ENCODE assay signal across 31 mouse cellular contexts in genomic region chr5:31963851-31964250, GRCm38 (mm10).
DNase-seq lines count a peak whose midpoint lies in the region; ATAC-seq and TF ChIP-seq lines count a peak whose summit lies in the region.
"Had no signal": no experiment of that assay in that cellular context is flagged by ENCODE, and none has a peak within 500 bp of the region (broad histone marks: within the 10 kb centered on the region; RNA-seq: fewer than 3 reads in every experiment).

No protein-coding gene starts in this region.

- no peak overlapping the region for H3K4me2 ChIP-seq in CH12.LX (ENCODE audit: insufficient read depth, low read depth, poor library complexity, severe bottlenecking)
- no peak overlapping the region for H3K4me2 ChIP-seq in stomach, postnatal 0 days (replicated peaks; ENCODE audit: low read depth)
- H3K4me2 ChIP-seq: embryonic facial prominence, embryonic 15.5 days; forebrain, embryonic 12.5 days; limb, embryonic 15.5 days; liver, embryonic 13.5 days; neural tube, embryonic 13.5 days; stomach, embryonic 15.5 days had no signal

- H3K27me3 ChIP-seq in CH12.LX (replicated peaks) = no peaks in the 10 kb centered on the region
- H3K27me3 ChIP-seq in thymus, adult 2 months (ENCODE audit: control insufficient read depth, insufficient read depth, low read length) = no peaks in the 10 kb centered on the region
- no peaks in the 10 kb centered on the region for H3K27me3 ChIP-seq in stomach, postnatal 0 days (ENCODE audit: control insufficient read depth, insufficient read depth, low read length)
- H3K27me3 ChIP-seq: embryonic facial prominence, embryonic 15.5 days; forebrain, embryonic 12.5 days; limb, embryonic 15.5 days; liver, embryonic 13.5 days; neural tube, embryonic 13.5 days; stomach, embryonic 15.5 days had no signal

- dilution Hi-C loops in CH12.LX (cut with MboI; ENCODE audit: extremely low pct_ligation_motif_present, extremely low pct_unique_long_range_greater_than_20kb, low sequenced_read_pairs) = no loop called here

- WGBS in thymus, adult 2 months = 9% methylated on average over 2 of the region's 2 CpGs
- WGBS in stomach, postnatal 0 days = 78% methylated on average over 2 of the region's 2 CpGs

- in situ Hi-C loops in CH12.LX (cut with MboI; ENCODE audit: low pct_ligation_motif_present, low pct_unique_long_range_greater_than_20kb, low sequenced_read_pairs) = no loop called here

- H3K9me3 ChIP-seq in CH12.LX (replicated peaks; ENCODE audit: low read length) = no peaks in the 10 kb centered on the region
- H3K9me3 ChIP-seq in stomach, postnatal 0 days (ENCODE audit: control insufficient read depth, low read length) = no peaks in the 10 kb centered on the region
- H3K9me3 ChIP-seq: embryonic facial prominence, embryonic 10.5 days; embryonic facial prominence, embryonic 15.5 days; forebrain, embryonic 12.5 days; hindbrain, embryonic 10.5 days; limb, embryonic 10.5 days; limb, embryonic 15.5 days; liver, embryonic 13.5 days; neural tube, embryonic 13.5 days; stomach, embryonic 15.5 days had no signal

- ATAC-seq in stomach, postnatal 0 days (ENCODE audit: low FRiP score, low TSS enrichment) = no peak
- ATAC-seq: forebrain, postnatal 0 days; hindbrain, postnatal 0 days; intestine, embryonic 16.5 days had no signal

- H3K4me3 ChIP-seq in CH12.LX (replicated peaks in 1 of 3; ENCODE audit: low read depth in 2 of 3, low read length in 2 of 3, poor library complexity in 1 of 3) = no peak overlapping the region
- H3K4me3 ChIP-seq in thymus, adult 2 months (ENCODE audit: control insufficient read depth, insufficient read depth, low read length) = no peak overlapping the region
- H3K4me3 ChIP-seq in stomach, postnatal 0 days (ENCODE audit: low read depth, low read length) = no peak overlapping the region
- H3K4me3 ChIP-seq: embryonic facial prominence, embryonic 10.5 days; embryonic facial prominence, embryonic 15.5 days; forebrain, embryonic 12.5 days; hindbrain, embryonic 10.5 days; limb, embryonic 10.5 days; limb, embryonic 15.5 days; liver, embryonic 13.5 days; neural tube, embryonic 13.5 days; stomach, embryonic 15.5 days had no signal

- no peak for TF ChIP-seq CTCF in CH12.LX (conservative IDR thresholded peaks at IDR 0.05 in 1 of 2, IDR thresholded peaks at IDR 0.05 in 1 of 2; ENCODE audit: low read depth in 2 of 2, low read length in 2 of 2)
- TF ChIP-seq CTCF in thymus, adult 2 months (IDR thresholded peaks at IDR 0.05; ENCODE audit: borderline replicate concordance, control insufficient read depth, extremely low read depth, insufficient read depth, low read length, poor library complexity) = no peak
- TF ChIP-seq CTCF in stomach, postnatal 0 days (IDR thresholded peaks at IDR 0.05; ENCODE audit: low read depth) = no peak

- TF ChIP-seq RAD21 in CH12.LX (IDR thresholded peaks at IDR 0.05; ENCODE audit: low read depth, low read length) = no peak; the same call in 1 of the 2 replicates

- no peak for TF ChIP-seq EP300 in CH12.LX (IDR thresholded peaks at IDR 0.05; ENCODE audit: low read length)
- no peak for TF ChIP-seq EP300 in stomach, postnatal 0 days (optimal IDR thresholded peaks at IDR 0.05)

- DNase-seq in CH12.LX (ENCODE audit: extremely low read depth) = peak; percentile 18
- peak; percentile 46 for DNase-seq in T-cell, adult 2 months (ENCODE audit: low spot score)
- peak; percentile 76 for DNase-seq in thymus, adult 2 months
- DNase-seq in thymus, postnatal 36 days = peak; percentile 63 to 82
- DNase-seq in ovary, postnatal 36 days (ENCODE audit: low spot score) = no peak
- DNase-seq in stomach, postnatal 0 days (ENCODE audit: low spot score) = no peak
- no peak for DNase-seq in layer of hippocampus, postnatal 10 days (ENCODE audit: low spot score in 2 of 2)
- DNase-seq: cerebellum, adult 18-20 months; cerebellum, postnatal 10 days; forebrain, postnatal 0 days; gastrocnemius, postnatal 10 days; heart, postnatal 14 days; kidney, adult 8-10 months; liver, embryonic 13.5 days; lung, adult 2 months; lung, postnatal 10 days; midbrain, embryonic 14.5 days; retina, postnatal 1 day; right cerebral cortex, postnatal 14 days had no signal

- H3K9ac ChIP-seq in CH12.LX (ENCODE audit: insufficient read depth, low read depth) = no peak overlapping the region
- H3K9ac ChIP-seq in stomach, postnatal 0 days (ENCODE audit: low read length) = no peak overlapping the region
- H3K9ac ChIP-seq: embryonic facial prominence, embryonic 15.5 days; forebrain, embryonic 12.5 days; forebrain, postnatal 0 days; limb, embryonic 15.5 days; liver, embryonic 13.5 days; neural tube, embryonic 13.5 days; stomach, embryonic 15.5 days had no signal

- no peaks in the 10 kb centered on the region for H3K36me3 ChIP-seq in CH12.LX (replicated peaks in 1 of 2; ENCODE audit: control insufficient read depth in 1 of 2, insufficient read depth in 1 of 2, low read length in 1 of 2)
- no peaks in the 10 kb centered on the region for H3K36me3 ChIP-seq in thymus, adult 2 months (ENCODE audit: control insufficient read depth, insufficient read depth, low read length)
- no peaks in the 10 kb centered on the region for H3K36me3 ChIP-seq in stomach, postnatal 0 days (ENCODE audit: control insufficient read depth, insufficient read depth, low read length)
- H3K36me3 ChIP-seq: embryonic facial prominence, embryonic 10.5 days; embryonic facial prominence, embryonic 15.5 days; forebrain, embryonic 12.5 days; hindbrain, embryonic 10.5 days; limb, embryonic 10.5 days; limb, embryonic 15.5 days; liver, embryonic 13.5 days; neural tube, embryonic 13.5 days; stomach, embryonic 15.5 days had no signal

- no peak for TF ChIP-seq POLR2A in CH12.LX (IDR thresholded peaks at IDR 0.05; ENCODE audit: low read depth, low read length)
- TF ChIP-seq POLR2A in thymus, adult 2 months (IDR thresholded peaks at IDR 0.05; ENCODE audit: control insufficient read depth, extremely low read depth, insufficient read depth, low read length, poor library complexity) = no peak

- H3K4me1 ChIP-seq in CH12.LX (ENCODE audit: control insufficient read depth in 1 of 2, insufficient read depth in 2 of 2) = peaks cover 0 to 19% of the 10 kb centered on the region in 2 experiments; a peak in 2 of 4 replicates
- peaks cover 27% of the 10 kb centered on the region for H3K4me1 ChIP-seq in thymus, adult 2 months (replicated peaks; ENCODE audit: control insufficient read depth, insufficient read depth, low read length)
- no peaks in the 10 kb centered on the region for H3K4me1 ChIP-seq in stomach, postnatal 0 days (replicated peaks; ENCODE audit: control insufficient read depth, insufficient read depth)
- H3K4me1 ChIP-seq: neural tube, embryonic 13.5 days had no signal

- no peak overlapping the region for H3K27ac ChIP-seq in CH12.LX (ENCODE audit: insufficient read depth, low read depth)
- H3K27ac ChIP-seq in thymus, adult 2 months (ENCODE audit: control insufficient read depth, insufficient read depth, low read length) = no peak overlapping the region; the same call in 1 of the 2 replicates
- no peak overlapping the region for H3K27ac ChIP-seq in stomach, postnatal 0 days (replicated peaks)
- H3K27ac ChIP-seq: embryonic facial prominence, embryonic 10.5 days; embryonic facial prominence, embryonic 15.5 days; forebrain, embryonic 12.5 days; hindbrain, embryonic 10.5 days; hindbrain, postnatal 0 days; kidney, postnatal 0 days; limb, embryonic 10.5 days; limb, embryonic 15.5 days; liver, embryonic 13.5 days; macrophage; neural tube, embryonic 13.5 days; stomach, embryonic 15.5 days had no signal

- H3K79me2 ChIP-seq in CH12.LX (replicated peaks; ENCODE audit: control insufficient read depth, extremely low read depth, insufficient read depth, poor library complexity, severe bottlenecking) = no peaks in the 10 kb centered on the region

TF ChIP-seq in CH12.LX, 34 proteins besides CTCF, POLR2A, EP300 and RAD21:
- TF ChIP-seq E2F4 (IDR thresholded peaks at IDR 0.05; ENCODE audit: insufficient replicate concordance, low read depth, low read length) (no peak), MAFK (IDR thresholded peaks at IDR 0.05; ENCODE audit: insufficient replicate concordance, low read length) (no peak), KAT2A (IDR thresholded peaks at IDR 0.05; ENCODE audit: insufficient replicate concordance, low read length) (no peak), MAZ (IDR thresholded peaks at IDR 0.05; ENCODE audit: low read depth, low read length) (no peak), ZC3H11A (IDR thresholded peaks at IDR 0.05; ENCODE audit: low read depth, low read length) (no peak), MYC (IDR thresholded peaks at IDR 0.05; ENCODE audit: low read depth, low read length) (no peak), TBP (conservative IDR thresholded peaks at IDR 0.05; ENCODE audit: low read depth, low read length) (no peak), ZKSCAN1 (IDR thresholded peaks at IDR 0.05; ENCODE audit: borderline replicate concordance, low read depth, low read length) (no peak), HCFC1 (IDR thresholded peaks at IDR 0.05; ENCODE audit: low read depth, low read length) (no peak), SMC3 (IDR thresholded peaks at IDR 0.05; ENCODE audit: low read depth, low read length) (no peak), POLR2AphosphoS2 (IDR thresholded peaks at IDR 0.05; ENCODE audit: low read depth, low read length) (no peak), NRF1 (IDR thresholded peaks at IDR 0.05; ENCODE audit: low read depth, low read length) (no peak), JUND (conservative IDR thresholded peaks at IDR 0.05; ENCODE audit: low read depth, low read length) (no peak), PAX5 (IDR thresholded peaks at IDR 0.05; ENCODE audit: low read length) (no peak), TCF12 (IDR thresholded peaks at IDR 0.05; ENCODE audit: low read depth, low read length) (no peak), UBTF (IDR thresholded peaks at IDR 0.05; ENCODE audit: low read depth, low read length) (no peak), MXI1 (IDR thresholded peaks at IDR 0.05; ENCODE audit: low read depth, low read length) (no peak), CHD2 (IDR thresholded peaks at IDR 0.05; ENCODE audit: low read length) (no peak)

Comparison
In these comparisons a context has a peak if more than half of its experiments do, and no peak if none do; other contexts are left out.
1. DNase-seq: peak in CH12.LX (single experiment), T-cell, adult 2 months (single experiment), thymus, adult 2 months (single experiment) and thymus, postnatal 36 days (2 of 2); none in ovary, postnatal 36 days (single experiment), stomach, postnatal 0 days (single experiment) and layer of hippocampus, postnatal 10 days (0 of 2).